Mouse (Mus musculus) skeletal muscle tissue, adult 2 months (tissue): ENCODE measurements around the gene Akap10.
"Not testable (repeated sequence)": the region's sequence is repeated elsewhere in the genome, so short reads cannot be mapped to it uniquely, and the experiment has no call there.

Source experiments
- DNase-seq: peaks from one replicate; pipeline ENCODE4 v3.0.0-alpha.2; 2012; ENCODE audit warnings: low read depth, low spot score

Akap10 gene

GRCm38 (mm10) chr11:61930098-61930517 is at the start of gene Akap10:
Gene Akap10 (minus strand): TSS chr11:61930252.
- peak; percentile 93 for DNase-seq

GRCm38 (mm10) chr11:61975783-61976182 is 45.7 kb upstream of the Akap10 start:
- DNase-seq = no peak

GRCm38 (mm10) chr11:61974106-61974707 is 44.2 kb upstream of the Akap10 start:
- DNase-seq = no peak

DNA sequence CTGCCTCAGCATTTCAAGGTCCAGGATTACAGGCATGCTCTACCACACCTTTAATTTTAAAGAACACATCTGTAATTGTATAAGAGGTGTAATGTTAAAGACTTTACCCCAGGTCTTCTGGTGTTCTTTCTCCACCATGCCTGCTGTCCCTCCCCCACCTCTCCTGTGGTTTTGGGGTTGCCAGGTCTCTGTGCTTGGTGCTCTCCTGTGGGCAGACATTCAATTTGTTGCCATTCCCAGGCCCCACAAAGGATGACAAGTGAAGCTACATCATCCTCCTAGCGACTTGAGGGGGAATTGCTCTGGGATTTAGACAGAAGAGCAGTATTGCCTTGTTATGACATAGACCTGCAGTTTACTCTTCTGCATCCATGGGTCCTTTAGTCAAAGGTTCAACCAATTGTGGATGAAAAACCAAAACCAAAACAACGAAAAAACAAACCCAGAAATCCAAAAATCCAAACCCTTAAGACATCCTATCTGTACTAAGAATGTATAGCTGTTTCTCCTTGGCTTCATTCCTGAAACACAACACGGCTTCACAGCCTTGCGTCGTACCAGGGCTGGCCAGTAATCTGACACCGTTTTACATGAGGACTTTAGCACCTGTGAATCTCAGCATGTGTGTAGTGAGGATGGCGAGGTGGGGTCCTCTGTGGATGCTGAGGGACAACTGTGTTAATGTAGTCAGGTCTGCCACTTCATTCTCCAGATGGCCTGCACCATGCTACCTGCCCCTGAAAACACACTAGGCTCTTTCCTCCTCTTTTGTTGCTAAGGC is 41.6 kb upstream of the Akap10 start:
- no peak for DNase-seq

GRCm38 (mm10) chr11:61970901-61971300 is 40.8 kb upstream of the Akap10 start:
- peak; percentile 22 for DNase-seq

- no peak for DNase-seq
These were observed 38.8 kb upstream of the Akap10 start for GRCm38 (mm10) chr11:61968875-61969274.

DNA sequence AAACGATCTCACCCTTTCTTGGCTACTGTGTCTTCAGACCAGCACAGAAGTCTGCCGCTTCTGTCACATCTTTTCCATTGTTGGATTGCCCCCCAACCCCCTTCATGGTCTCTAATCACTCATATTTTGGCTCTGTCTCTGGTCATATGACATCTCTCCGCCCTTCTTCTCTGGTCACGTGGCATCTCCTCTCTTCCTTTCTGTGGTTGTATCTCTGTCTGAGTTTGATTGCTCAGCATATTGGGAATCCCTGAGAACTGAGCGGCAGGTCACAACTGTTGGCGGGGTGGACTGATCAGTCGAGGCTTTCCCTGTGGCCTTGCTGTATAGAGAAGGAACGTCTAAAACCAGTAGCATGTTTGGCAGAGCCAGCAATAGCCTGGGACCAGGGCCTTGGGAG is 37.0 kb upstream of the Akap10 start:
- no peak for DNase-seq

- DNase-seq = no peak
These were observed 34.6 kb upstream of the Akap10 start for GRCm38 (mm10) chr11:61964611-61965010.

DNA sequence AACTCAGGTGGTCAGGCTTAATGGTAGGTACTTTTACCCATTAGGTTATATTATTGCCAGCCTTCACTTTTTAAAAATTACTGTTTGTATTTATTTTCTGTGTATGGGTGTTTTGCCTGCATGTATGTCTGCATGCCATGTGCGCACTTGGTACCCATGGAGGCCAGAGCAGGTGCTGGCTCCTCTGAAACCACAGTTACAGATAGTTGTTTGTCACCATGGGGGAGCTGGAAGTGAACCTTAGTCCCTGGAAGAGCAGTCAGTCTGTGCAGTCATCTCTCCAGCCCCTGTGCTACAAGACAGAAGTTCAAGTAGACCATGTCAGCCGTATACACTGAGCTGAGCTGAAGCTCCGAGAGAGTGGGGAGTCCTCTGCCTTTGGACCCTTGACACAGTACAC is 33.1 kb upstream of the Akap10 start:
- no peak for DNase-seq

GRCm38 (mm10) chr11:61962684-61963083 is 32.6 kb upstream of the Akap10 start:
- no peak for DNase-seq

- no peak for DNase-seq
These were observed 30.0 kb upstream of the Akap10 start for GRCm38 (mm10) chr11:61960096-61960495.

GRCm38 (mm10) chr11:61958706-61959105 is 28.7 kb upstream of the Akap10 start:
- DNase-seq = not testable (repeated sequence)

DNA sequence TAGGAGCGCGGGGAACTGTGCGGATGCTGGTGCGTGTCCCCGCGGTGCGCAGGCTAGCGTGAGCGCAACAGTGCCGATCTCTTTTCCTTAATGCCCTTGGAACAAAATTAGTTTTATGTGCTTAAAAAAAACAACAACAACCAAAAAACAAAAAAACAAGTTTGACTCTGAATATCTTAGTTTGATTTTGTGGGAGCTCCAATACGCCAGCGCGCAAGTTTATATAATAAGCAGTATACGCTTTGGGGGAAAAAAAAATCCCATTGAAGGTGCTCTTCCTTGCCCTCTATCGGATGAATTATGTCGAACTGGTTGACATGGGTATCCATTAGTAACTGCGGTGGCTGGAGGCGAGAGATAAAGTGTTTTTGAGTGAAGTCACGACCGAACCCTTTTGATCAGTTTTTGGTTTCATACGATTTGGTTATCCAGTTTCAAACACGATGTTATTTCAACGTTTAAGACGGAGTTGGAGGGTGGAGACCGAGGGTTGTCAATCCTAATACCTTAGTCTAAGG is 27.3 kb upstream of the Akap10 start:
- peak; percentile 7 for DNase-seq

DNA sequence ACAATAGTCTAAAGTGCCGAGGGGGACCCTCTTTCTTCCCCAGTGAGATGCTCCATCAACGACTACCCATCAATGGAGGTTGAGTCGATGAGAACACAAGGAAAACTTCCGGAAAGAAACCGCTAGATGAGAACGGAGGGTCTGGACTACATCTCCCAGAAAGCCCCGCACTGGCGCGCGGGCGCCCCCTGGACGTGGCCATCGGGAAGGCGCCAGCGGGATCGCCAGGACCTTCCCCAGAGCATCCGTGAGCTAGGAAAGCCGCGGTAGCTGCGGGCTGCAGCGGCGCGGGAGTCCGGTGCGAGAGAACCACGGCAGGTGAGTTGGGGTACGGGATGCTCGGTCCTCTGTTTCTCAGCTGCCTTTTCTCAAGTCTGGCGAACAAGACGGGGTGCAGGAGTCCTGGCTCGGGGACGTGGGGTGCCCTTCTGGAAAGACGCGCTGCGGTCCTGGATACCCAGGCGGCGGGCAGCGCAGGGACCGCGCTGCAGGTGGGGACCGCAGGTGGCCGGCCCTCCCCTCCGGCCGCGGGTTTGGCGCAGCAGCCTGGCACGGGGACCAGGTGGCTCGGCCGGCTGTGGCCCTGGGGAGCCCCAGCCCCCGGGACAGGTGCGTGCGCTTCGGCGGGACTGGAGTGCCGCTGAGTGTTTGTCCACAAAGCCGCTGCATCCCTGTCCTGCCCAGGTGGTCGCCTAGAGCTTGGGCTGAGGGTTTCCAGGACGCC is 26.7 kb upstream of the Akap10 start, which contains the start of gene Specc1:
Gene Specc1 (plus strand): TSS at position 192 of the 724 bp plus-strand sequence.
- peak; percentile 47 for DNase-seq

DNA sequence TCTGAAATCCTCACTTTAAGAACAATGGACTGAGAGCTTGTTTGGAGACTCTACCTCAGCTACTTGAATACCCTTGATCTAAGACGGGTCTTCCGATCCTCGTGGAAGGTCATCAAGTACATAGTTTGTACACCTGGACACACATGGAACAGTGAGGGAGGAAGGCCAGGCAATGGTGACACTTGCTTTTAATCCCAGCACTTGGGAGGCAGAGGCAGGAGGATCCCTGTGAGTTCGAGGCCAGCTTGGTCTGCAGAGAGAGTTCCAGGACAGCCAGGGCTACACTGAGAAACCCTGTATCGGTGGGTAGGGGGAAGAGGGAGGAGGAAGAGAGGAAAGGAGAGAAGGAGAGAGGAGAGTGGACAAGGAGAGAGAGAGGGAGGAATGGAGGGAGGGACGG is 25.9 kb upstream of the Akap10 start:
- DNase-seq = no peak

DNA sequence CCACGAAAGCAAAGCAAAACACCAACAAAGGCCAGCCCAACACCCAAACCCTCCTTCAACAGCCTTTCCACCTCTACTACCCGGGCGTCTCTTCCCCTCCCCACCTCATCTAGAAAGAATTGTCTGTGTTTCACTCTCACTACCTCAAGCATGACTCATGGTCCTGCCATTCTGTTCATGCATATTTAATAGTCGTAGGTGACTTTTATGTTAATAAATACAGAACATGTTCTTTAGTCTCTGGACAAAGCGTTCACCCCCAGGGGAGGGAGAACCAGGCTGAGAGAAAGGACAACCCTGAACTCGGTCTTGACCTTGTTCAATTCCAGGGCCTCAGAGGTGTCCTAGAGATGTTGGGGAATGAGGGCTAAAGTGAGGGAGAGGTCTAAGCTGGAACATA is 25.1 kb upstream of the Akap10 start:
- no peak for DNase-seq

DNA sequence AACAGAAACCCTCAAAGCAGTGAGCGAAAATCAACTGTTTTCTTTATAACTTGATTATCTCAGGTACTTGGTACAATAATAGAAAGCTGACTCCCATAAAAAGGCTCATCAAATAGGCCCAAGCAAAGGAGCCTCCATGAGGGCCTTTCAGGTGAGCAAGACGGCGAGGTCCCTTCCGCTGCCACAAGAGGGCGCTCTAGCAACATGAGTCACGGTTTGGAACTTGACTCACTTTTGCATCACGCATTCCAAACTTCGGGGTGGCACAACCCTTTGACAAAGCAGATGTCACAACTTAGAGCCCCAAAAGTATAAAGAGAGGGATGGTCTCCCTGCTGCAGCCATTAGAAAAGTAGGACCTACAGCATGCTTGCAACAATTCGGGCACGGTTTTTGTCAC is 20.6 kb upstream of the Akap10 start:
- DNase-seq = peak; percentile 47

- no peak for DNase-seq
These were observed 19.3 kb upstream of the Akap10 start for GRCm38 (mm10) chr11:61949315-61949714.

GRCm38 (mm10) chr11:61946608-61947007 is 16.6 kb upstream of the Akap10 start:
- no peak for DNase-seq

- no peak for DNase-seq
These were observed 14.4 kb upstream of the Akap10 start for GRCm38 (mm10) chr11:61944417-61944816.

DNA sequence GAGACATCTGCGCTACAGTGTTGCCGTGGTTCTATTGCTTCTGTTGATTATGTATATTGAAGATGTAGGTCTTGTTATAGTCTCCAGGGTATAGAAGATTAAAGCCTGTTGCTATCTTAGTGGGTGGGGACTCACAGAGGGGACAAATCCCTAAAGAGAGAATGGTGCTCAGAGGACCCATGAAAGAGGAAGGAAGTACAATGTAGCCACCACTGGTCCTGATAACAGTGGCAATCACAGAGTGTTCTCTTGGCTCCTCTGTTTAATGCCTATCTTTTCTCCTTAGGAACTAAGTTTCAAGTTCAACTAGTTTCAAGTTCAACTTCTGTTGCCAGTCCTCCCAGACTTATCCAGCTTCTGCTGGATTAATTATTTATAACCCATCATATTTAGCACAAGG is 12.9 kb upstream of the Akap10 start:
- DNase-seq = no peak

- no peak for DNase-seq
These were observed 7.7 kb upstream of the Akap10 start for GRCm38 (mm10) chr11:61937761-61938160.
